Comparison of ENCODE assay signal across 11 mouse cellular contexts in genomic region chr5:124614709-124615108, GRCm38 (mm10). TPM values are rescaled to one million over a fixed set of nuclear protein-coding genes. Genes with fewer than 3 reads are reported as not detected.
DNase-seq lines count a peak whose midpoint lies in the region; ATAC-seq and TF ChIP-seq lines count a peak whose summit lies in the region.
"Had no signal": no experiment of that assay in that cellular context is flagged by ENCODE, and none has a peak within 500 bp of the region (broad histone marks: within the 10 kb centered on the region; RNA-seq: fewer than 3 reads in every experiment).

No protein-coding gene starts in this region.

- peaks cover 8% of the 10 kb centered on the region; the same call in 1 of the 2 replicates for H3K36me3 ChIP-seq in heart, embryonic 10.5 days
- H3K36me3 ChIP-seq in kidney, postnatal 0 days (ENCODE audit: insufficient read depth, low read length), result 0 out of 2 replicates have a peak, but pooled peaks cover 10% of the 10 kb centered on the region
- no peaks in the 10 kb centered on the region for H3K36me3 ChIP-seq in thymus, adult 2 months (ENCODE audit: control insufficient read depth, insufficient read depth, low read length)

- no peak overlapping the region for H3K9ac ChIP-seq in kidney, postnatal 0 days (ENCODE audit: low read depth, low read length)
- H3K9ac ChIP-seq: forebrain, embryonic 13.5 days; neural tube, embryonic 13.5 days had no signal

- no peaks in the 10 kb centered on the region for H3K27me3 ChIP-seq in heart, embryonic 10.5 days (ENCODE audit: insufficient read depth, poor library complexity, severe bottlenecking)
- no peaks in the 10 kb centered on the region for H3K27me3 ChIP-seq in kidney, postnatal 0 days (ENCODE audit: insufficient read depth, low read length)
- H3K27me3 ChIP-seq in thymus, adult 2 months (ENCODE audit: control insufficient read depth, insufficient read depth, low read length), result no peaks in the 10 kb centered on the region
- H3K27me3 ChIP-seq: forebrain, embryonic 13.5 days; neural tube, embryonic 13.5 days had no signal

- H3K4me1 ChIP-seq in heart, embryonic 10.5 days, result no peaks in the 10 kb centered on the region
- H3K4me1 ChIP-seq in kidney, postnatal 0 days (replicated peaks; ENCODE audit: insufficient read depth, low read length), result no peaks in the 10 kb centered on the region
- H3K4me1 ChIP-seq in thymus, adult 2 months (replicated peaks; ENCODE audit: control insufficient read depth, insufficient read depth, low read length), result peaks cover 11% of the 10 kb centered on the region
- H3K4me1 ChIP-seq: forebrain, embryonic 13.5 days; neural tube, embryonic 13.5 days had no signal

- no peak overlapping the region for H3K4me3 ChIP-seq in heart, embryonic 10.5 days
- H3K4me3 ChIP-seq in kidney, postnatal 0 days (replicated peaks; ENCODE audit: low read depth, low read length), result no peak overlapping the region
- H3K4me3 ChIP-seq in thymus, adult 2 months (ENCODE audit: control insufficient read depth, insufficient read depth, low read length), result no peak overlapping the region
- H3K4me3 ChIP-seq: forebrain, embryonic 13.5 days; neural tube, embryonic 13.5 days had no signal

- H3K4me2 ChIP-seq in kidney, postnatal 0 days (ENCODE audit: low read length), result no peak overlapping the region
- H3K4me2 ChIP-seq: forebrain, embryonic 13.5 days; neural tube, embryonic 13.5 days had no signal

- 78% methylated on average over 11 of the region's 11 CpGs for WGBS in heart, embryonic 10.5 days
- WGBS in kidney, postnatal 0 days, result 77% methylated on average over 11 of the region's 11 CpGs
- 10% methylated on average over 11 of the region's 11 CpGs for WGBS in thymus, adult 2 months

- no peaks in the 10 kb centered on the region for H3K9me3 ChIP-seq in heart, embryonic 10.5 days
- no peaks in the 10 kb centered on the region for H3K9me3 ChIP-seq in kidney, postnatal 0 days (replicated peaks; ENCODE audit: low read length)
- H3K9me3 ChIP-seq: forebrain, embryonic 13.5 days; neural tube, embryonic 13.5 days had no signal

- TF ChIP-seq POLR2A in thymus, adult 2 months (IDR thresholded peaks at IDR 0.05; ENCODE audit: control insufficient read depth, extremely low read depth, insufficient read depth, low read length, poor library complexity), result no peak

- no peak; the same call in 1 of the 2 replicates for TF ChIP-seq CTCF in kidney, postnatal 0 days (IDR thresholded peaks at IDR 0.05; ENCODE audit: low read depth)
- no peak for TF ChIP-seq CTCF in thymus, adult 2 months (IDR thresholded peaks at IDR 0.05; ENCODE audit: borderline replicate concordance, control insufficient read depth, extremely low read depth, insufficient read depth, low read length, poor library complexity)

- peak; percentile 94 for DNase-seq in heart, adult 11 months
- DNase-seq in heart, embryonic 10.5 days (ENCODE audit: low spot score), result no peak
- DNase-seq in kidney, postnatal 0 days (ENCODE audit: low spot score), result peak; percentile 40
- peak; percentile 59 for DNase-seq in thymus, adult 2 months
- no peak for DNase-seq in right cerebral cortex, postnatal 4 days
- DNase-seq in left cerebral cortex, adult 18-20 months (ENCODE audit: low spot score in 2 of 2), result no peak
- DNase-seq in urinary bladder, adult 2 months (ENCODE audit: low spot score), result no peak

- peak; percentile 58 for ATAC-seq in common myeloid progenitor, adult 5-6 weeks (replicated peaks; ENCODE audit: low read depth, poor library complexity, severe bottlenecking)
- no peak for ATAC-seq in kidney, postnatal 0 days (replicated peaks; ENCODE audit: low FRiP score, low read depth)
- ATAC-seq: forebrain, embryonic 13.5 days had no signal

- no peak overlapping the region for H3K27ac ChIP-seq in heart, embryonic 10.5 days
- peak overlapping the region; percentile 34; the same call in 1 of the 2 replicates for H3K27ac ChIP-seq in kidney, postnatal 0 days
- peak overlapping the region; percentile 66 for H3K27ac ChIP-seq in thymus, adult 2 months (ENCODE audit: control insufficient read depth, insufficient read depth, low read length)
- H3K27ac ChIP-seq: forebrain, embryonic 13.5 days; macrophage; neural tube, embryonic 13.5 days had no signal

RNA-seq across cellular contexts. Expression of gene Atp6v0a2, which starts 13.7 kb away (rescaled TPM):
- polyA plus RNA-seq in heart, embryonic 10.5 days (2016; fragmentation: Nextera tagmentation; extraction: Ambion mirVana), result 40.0 and 43.6 TPM in 2 replicates
- 19.4 and 23.0 TPM in 2 replicates for total RNA-seq in common myeloid progenitor, adult 5-6 weeks (2017)
- 33.6 and 34.5 TPM in 2 replicates for polyA plus RNA-seq in kidney, postnatal 0 days (2015; fragmentation: Nextera tagmentation; extraction: Ambion mirVana)
- 122 and 127 TPM in 2 replicates for polyA plus RNA-seq in thymus, adult 2 months (2012; rRNA removed)
- total RNA-seq in left cerebral cortex, adult 18-20 months (2021), result 10 to 100 TPM; 59.8 to 66.9 TPM
- 35.7 and 36.5 TPM in 2 replicates for polyA plus RNA-seq in urinary bladder, adult 2 months (2012; rRNA removed)

RNA-seq across cellular contexts. Expression of gene Gtf2h3, which starts 35.8 kb away (rescaled TPM):
- polyA plus RNA-seq in heart, embryonic 10.5 days (2016; fragmentation: Nextera tagmentation; extraction: Ambion mirVana), result 48.7 and 69.2 TPM in 2 replicates
- 33.8 and 39.2 TPM in 2 replicates for total RNA-seq in common myeloid progenitor, adult 5-6 weeks (2017)
- 44.6 and 49.3 TPM in 2 replicates for polyA plus RNA-seq in kidney, postnatal 0 days (2015; fragmentation: Nextera tagmentation; extraction: Ambion mirVana)
- polyA plus RNA-seq in thymus, adult 2 months (2012; rRNA removed), result 55.7 and 57.6 TPM in 2 replicates
- total RNA-seq in left cerebral cortex, adult 18-20 months (2021), result 10 to 100 TPM; 25.0 to 29.6 TPM
- polyA plus RNA-seq in urinary bladder, adult 2 months (2012; rRNA removed), result 46.2 and 58.4 TPM in 2 replicates

RNA-seq across cellular contexts. Expression of gene Eif2b1, which starts 35.8 kb away (rescaled TPM):
- polyA plus RNA-seq in heart, embryonic 10.5 days (2016; fragmentation: Nextera tagmentation; extraction: Ambion mirVana), result 73.6 and 88.1 TPM in 2 replicates
- 37.9 and 61.6 TPM in 2 replicates for total RNA-seq in common myeloid progenitor, adult 5-6 weeks (2017)
- polyA plus RNA-seq in kidney, postnatal 0 days (2015; fragmentation: Nextera tagmentation; extraction: Ambion mirVana), result 64.4 and 66.0 TPM in 2 replicates
- polyA plus RNA-seq in thymus, adult 2 months (2012; rRNA removed), result 25.2 and 25.4 TPM in 2 replicates
- 10 to 100 TPM; 30.6 to 31.3 TPM for total RNA-seq in left cerebral cortex, adult 18-20 months (2021)
- polyA plus RNA-seq in urinary bladder, adult 2 months (2012; rRNA removed), result 42.0 and 46.2 TPM in 2 replicates

Comparison
In these comparisons a context has a peak if more than half of its experiments do, and no peak if none do; other contexts are left out.
1. DNase-seq: peak in heart, adult 11 months (single experiment), kidney, postnatal 0 days (single experiment) and thymus, adult 2 months (single experiment); none in heart, embryonic 10.5 days (single experiment), right cerebral cortex, postnatal 4 days (single experiment), left cerebral cortex, adult 18-20 months (0 of 2) and urinary bladder, adult 2 months (single experiment).